Mouse (Mus musculus) gastrocnemius, adult 8-10 months (tissue): ENCODE measurements around the gene Smcr8. TPM values are rescaled to one million over a fixed set of nuclear protein-coding genes. Genes with fewer than 3 reads are reported as not detected.
"Not testable (repeated sequence)": the region's sequence is repeated elsewhere in the genome, so short reads cannot be mapped to it uniquely, and the experiment has no call there.

Experiments
- DNase-seq, 2 experiments: peaks; one replicate each; pipeline ENCODE4 v3.0.0; 2022; ENCODE audit warnings: low spot score in 2 of 2
- total RNA-seq, 4 experiments: library from RNA; stranded (reverse); gene quantifications; 2 replicates each; pipeline ENCODE4 v1.2.4; 2022

Smcr8 gene
- total RNA-seq, 4 experiments from 2014 or later = 16.7 to 22.3 (median 19.7) TPM

DNA sequence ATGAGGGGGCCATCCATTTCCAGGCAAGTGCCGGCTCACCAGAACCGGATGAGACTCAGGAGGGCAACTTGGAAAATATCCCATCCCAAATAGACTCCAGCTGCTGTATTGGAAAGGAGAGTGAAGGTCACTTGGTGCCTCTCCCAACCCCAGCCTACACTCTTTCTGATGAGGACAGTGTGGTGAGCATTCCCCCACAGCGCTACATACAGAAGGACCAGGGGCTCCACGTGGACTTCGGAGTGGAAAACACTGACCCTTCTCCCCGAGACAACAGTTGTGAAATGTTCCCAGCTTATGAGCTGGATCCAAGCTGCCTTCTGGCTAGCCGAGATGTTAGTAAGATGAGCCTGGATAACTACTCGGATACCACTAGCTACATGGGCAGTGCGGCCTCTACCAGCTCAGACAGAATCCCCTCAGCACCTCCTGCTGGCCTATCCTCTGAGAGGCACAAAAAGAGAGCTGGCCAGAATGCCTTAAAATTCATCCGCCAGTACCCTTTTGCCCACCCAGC, 2.4 kb downstream of the Smcr8 start:
- no peak for DNase-seq

DNA sequence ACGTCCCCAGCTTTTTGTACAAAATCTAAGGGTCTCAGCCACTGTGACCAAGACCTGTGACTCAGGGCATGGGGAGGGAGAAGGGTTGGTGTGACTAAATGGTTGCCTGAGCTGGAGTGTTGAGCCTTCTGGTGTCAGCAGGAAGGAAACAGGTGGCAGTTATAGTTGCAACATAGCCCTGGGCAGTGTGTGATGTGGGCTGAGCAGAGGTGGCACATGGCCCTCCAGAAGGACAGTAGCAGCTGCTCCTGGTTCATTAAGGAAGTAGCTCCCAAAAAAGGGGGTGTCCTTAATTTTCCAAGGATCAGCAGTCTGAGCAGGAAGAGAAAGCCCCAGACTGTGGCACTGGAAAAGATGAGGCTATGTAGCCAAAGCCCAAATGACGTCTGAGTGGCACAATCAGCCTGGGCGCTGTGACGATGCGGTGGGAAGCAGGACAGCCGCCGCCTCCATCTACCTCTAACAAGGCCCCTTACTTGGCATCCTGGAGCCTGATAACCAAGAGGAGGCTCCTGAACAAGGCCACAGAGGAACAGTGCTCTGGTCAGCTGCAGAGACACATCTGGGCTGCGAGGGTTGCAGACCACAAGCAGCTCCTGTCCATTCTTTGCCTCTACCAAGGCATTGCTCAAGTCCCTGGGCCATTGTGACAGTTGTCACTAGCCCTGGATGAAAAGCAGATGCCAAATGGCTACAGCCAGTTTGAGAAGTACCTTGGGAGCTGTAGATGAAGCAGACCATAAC, 7.0 kb downstream of the Smcr8 start:
- DNase-seq = no peak

DNA sequence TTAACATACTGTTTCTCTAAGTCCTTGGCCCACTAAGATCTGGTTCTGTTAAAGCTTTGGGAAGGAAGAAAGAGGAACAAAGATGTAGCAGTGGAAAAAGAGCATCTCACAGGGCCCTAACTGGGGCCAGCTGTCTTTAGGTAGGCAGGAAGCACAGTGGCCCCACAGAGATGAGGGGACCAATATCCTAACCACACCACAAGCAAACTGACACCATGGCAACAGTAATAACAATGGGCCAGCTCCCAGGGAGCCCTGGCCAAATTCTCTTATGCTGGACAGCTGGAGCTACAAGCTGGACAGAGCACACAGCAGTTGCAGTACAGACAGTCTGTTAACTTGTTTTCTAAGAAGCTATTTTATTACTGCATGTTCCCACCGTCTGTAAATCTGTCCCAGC, 10.3 kb downstream of the Smcr8 start:
- peak; percentile 44 to 47 for DNase-seq

DNA sequence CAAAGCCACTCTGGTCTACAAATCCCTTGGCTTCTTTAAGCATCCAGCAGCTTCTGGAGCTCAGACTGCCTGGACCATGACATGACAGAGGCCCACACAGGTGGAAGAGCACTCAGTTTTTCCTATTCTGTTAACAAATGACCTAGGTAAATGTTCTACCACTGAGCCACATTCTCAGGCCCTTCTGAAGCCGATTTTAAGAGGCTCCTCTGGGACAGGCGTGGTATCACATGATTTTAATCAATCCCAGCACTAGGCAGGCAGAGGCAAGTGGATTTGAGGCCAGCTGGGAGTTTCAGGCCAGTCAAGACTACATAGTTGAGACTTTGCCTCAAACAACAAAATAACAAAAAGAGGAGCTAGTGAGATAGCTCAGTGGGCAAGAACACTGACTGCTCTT, 13.1 kb downstream of the Smcr8 start:
- no peak for DNase-seq

DNA sequence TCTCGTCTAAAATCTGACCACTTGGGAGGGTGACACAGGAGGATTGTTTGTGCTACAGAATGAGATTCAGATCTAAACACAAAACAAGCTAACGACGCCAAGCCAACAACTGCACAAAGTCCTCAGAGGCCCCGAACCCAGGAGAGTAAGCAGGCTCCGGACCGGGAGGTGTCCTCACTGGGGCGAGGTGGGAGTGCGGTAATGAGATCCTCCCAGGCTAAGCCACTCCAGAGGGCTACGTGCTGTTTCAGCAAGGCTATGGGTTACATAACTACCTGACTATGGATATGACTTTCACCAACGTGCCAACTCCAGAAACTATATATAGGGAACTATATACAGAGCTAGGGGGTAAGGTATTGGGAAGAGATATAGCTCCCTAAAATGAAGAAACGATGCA, 19.0 kb downstream of the Smcr8 start:
- DNase-seq = peak in 1 of 2 experiments; percentile 34

DNA sequence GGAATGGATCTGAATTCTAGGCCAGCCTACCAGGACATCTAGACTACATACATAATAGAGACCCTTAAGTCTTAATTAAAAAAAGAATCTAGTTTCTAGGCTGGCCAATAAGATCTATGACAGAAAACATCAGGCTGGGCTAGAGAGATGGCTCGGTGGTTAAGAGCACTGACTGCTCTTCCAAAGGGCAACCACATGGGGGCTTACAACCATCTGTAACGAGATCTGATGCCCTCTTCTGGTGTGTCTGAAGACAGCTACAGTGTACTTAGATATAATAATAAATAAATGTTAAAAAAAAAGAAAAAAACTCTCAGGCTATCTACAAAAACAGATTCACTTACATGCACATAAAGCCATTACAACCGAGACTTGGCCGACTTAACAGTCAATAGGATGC, 22.7 kb downstream of the Smcr8 start:
- DNase-seq = no peak

DNA sequence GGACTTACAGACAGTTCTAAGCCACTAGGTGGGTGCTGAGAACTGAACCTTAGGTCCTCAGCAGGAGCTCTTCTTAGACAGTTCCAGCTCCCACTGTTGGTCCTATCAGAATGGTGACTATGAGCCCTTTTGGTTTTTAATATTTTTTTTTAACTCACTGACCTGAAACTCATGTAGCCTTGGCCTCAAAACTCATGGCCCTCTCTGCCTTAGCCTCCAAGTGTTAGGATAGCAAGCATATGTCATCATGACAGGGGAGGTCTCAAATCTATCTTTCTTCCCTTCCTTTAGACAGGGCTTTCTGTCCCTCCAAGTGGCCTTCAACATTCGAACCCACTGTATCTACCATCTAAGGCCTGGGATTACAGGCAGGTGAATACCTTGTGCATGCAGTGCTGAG, 23.6 kb downstream of the Smcr8 start:
- no peak for DNase-seq

DNA sequence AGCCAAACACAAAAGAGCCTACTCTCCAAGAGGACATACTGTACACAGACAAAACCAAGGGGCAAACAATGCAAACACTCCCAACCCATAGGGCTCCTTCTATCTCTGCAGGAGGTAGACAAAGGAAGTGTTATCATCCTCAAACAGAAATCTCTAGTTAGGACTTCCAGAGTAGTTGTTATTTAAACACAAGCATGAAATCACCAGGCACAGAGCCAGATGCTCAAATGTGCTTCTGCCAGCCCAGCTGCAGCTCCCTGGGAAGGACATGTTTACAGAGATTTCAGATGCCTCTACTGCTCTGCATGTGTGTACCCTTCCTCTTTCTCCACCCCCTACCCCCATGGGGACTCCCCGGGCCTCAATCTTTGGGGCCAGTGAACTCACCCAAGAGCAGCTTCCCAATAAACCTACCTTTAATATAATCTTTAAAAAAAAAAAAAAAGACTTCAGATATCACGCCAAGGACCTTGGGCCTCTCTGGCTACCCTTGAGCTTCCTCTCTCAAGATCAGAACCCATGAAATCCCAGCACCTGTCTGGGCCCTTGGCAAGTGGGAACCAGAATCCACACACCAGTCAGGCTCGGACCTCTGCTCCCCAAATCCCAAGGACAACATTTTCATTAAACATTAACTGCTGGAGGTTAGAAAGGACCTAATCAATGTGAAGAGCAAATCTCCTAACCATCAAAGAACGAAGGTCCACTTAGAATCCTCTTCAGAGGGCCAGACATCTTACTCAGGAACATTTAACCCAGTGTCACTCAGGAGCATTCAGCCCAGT, 31.2 kb downstream of the Smcr8 start:
- DNase-seq = peak in 1 of 2 experiments; percentile 15

DNA sequence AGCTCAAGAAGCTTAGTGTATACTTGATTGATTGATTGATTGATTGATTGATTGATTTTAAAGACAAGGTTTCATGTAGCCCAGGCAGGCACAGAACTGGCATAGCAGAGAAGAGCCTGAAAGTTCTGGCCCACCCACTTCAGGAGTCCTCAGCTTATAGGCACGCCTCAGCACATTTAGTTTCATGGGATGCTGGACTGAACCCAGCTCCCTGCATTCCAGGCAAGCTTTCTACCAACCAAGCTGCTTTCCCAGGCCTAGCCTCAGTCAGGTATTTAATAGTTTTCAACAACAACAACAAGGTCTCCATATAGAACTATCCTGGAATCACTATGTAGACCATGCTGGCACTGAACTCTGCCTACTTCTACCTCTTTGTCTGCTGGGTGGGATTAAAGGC, 32.2 kb downstream of the Smcr8 start:
- DNase-seq = no peak

DNA sequence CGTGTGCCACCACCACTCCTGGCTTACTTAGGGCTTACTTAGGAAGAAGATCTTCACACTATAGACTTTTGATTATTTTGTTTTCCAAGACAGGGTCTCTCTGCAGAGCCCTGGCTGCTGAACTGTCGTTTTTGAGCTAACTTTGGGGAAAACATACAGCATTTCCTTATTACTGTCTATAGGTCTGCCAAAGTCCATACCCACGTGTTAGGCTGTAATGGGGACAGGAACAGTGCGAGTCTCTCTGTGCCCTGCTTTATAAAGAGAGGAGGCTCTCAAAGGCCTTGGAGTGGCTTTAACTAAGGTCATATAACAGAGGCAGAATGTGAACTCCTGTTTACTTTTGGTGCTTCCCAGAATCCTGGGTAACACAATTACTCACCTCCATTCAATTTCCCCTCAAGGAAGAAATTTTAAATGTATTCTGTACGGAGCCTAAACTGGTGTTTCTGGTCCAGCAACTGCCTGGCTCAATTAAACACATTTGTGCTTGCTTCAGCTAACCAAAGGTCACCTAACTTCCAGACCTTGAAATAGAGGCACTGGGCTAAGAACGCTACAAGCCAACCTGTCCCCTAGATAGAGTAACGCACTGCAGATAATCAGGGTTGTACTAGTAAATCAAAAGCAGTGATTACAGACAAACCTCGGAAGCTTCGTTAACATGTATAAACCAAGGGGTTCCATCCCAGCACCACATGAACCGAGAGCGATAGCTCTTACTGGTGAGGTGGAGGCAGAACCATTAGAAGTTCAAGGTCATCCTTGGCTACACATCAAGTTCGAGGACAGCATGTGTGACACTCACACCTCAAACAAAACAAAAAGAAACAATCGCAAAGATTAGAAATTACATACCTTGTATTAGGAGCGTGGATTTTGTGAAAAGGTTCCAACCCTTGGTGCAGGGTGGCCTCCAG, 33.0 kb downstream of the Smcr8 start:
- no peak for DNase-seq

DNA sequence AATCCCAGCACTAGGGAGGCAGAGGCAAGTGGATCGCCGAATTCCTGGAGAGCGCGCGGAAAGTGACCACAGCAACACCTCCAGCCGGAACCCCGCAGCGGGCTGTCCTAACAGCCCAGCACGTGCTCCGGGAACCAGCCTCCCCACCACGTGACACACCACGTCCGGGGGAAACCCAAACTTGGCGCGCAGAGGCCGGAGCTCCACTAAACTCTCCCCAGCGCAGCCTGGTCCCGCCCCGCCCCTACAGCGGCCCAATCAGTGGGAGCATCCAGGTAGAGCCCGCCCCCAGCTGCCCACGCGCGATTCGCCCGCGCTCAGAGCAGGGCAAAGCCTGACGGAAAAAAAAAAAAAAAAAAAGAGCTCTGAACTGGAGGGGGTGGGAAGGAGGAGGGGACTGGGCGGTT, 33.7 kb downstream of the Smcr8 start:
- DNase-seq = peak; percentile 88 to 94

DNA sequence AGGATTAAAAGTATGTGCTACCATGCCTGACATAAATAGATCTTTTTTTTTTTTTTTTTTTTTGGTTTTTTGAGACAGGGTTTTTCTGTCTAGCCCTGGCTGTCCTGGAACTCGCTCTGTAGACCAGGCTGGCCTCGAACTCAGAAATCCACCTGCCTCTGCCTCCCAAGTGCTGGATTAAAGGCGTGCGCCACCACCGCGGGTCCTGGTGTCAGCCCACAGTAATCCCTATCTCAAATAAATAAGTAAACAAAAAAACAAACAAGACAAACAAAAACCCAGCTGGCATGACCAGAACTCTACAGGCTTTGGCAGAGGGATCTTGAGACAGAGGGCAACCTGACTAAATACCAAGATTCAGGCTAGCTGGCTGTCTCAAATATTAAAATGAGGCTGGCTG, 34.3 kb downstream of the Smcr8 start, which contains the start of gene Shmt1:
TSS of gene Shmt1 (minus strand) at position 101 of the 400 bp plus-strand sequence.
- not testable (repeated sequence) for DNase-seq

DNA sequence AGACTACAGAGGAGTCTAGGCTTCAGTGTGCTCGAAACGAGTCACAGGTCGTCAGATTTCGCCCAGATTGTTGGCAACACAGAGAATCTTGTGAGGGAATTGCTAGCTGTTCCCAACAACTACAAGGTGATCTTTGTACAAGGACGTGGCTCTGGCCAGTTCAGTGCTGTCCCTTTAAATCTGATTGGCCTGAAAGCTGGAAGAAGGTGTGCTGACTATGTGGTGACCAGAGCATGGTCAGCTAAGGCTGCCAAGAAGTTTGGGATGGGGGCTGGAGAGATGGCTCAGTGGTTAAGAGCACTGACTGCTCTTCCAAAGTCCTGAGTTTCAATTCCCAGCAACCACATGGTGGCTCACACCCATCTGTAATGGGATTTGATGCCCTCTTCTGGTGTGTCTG, 39.1 kb downstream of the Smcr8 start:
- no peak for DNase-seq

DNA sequence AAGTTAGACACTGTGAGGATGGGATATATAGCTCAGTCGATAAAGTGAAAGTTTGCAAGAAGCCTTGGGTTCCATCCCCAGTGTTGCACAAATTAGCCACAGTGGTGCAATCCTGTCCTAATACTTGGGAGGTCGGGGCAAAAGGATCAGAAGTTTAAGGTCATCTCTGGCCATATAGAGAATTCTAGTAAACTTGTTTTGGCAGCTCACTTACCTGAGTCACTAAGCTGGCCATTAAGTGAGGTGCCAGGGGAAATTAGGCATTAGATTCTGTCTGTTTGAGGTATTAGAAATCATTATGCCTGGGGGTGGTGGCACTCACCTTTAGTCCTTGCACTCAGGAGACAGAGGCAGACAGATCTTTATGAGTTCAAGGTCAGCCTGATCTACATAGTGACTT, 46.4 kb downstream of the Smcr8 start:
- DNase-seq = no peak

DNA sequence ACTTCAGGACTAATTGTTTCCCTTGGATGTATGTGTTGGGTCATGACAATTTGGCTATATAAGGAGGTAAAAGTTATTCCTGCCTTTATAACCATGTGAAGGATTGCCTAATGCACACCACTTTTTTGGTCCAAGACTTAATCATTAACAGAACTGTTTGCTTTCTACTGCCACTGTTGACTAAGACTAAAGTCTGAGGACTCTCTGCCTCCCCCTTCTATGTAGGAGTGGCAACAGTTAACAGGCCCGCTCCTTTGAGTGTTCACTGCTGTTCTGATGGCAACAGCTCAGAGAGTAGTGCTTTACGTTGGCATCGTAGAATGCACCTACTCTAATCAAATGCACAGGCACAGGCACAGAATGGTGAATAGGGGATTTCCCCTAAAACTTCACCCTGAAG, 47.9 kb downstream of the Smcr8 start:
- DNase-seq = no peak

DNA sequence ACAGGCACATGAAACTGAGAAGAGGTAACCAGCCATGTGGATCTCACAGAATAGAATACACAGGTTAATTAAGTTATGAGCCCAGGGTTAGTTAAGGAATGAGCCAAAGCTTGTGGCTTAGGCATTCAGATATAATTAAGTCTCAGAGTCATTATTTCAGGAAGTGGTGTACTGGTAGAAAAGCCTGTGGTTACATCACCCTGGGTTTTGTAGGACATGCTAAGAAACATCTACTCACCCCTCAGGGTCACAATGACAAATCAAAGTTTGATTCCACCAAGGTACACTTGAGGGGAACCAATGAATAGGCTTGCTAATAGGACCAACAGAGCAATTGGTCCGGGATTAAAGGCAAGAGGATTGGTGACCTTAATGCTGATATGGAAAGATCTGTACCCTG, 49.4 kb downstream of the Smcr8 start:
- no peak for DNase-seq

DNA sequence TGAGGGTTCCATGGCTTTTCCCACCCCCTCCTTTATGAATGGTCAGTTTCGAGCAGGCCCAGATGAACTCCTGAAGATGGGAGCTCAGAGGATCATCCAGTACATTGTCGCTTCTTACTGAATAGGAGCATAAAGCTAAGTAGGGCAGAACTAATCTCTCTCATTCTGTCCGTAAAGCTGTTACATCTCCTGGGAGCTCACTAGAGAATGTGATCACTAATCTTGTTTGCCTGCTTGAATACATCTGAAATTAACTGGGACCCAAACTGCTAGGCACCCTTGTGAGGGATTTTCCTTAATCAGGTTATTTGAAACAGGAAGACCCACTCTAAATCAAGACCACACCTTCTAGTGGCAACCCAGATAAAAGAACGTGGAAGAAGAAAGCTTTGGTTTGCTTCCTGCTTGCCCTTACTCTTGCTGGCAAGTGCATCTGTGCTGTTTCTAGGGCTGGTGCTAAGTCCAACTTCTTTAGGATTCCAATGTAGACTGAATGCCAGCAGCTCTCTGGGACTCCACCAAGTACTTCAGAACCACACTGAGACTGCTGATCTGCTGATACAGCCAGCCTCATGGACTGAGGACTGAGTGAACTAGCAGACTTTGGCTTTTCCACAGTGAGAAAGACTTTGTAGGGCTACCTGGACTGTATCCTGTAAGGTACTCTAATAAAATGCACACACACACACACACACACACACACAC, 50.1 kb downstream of the Smcr8 start:
- DNase-seq = no peak

DNA sequence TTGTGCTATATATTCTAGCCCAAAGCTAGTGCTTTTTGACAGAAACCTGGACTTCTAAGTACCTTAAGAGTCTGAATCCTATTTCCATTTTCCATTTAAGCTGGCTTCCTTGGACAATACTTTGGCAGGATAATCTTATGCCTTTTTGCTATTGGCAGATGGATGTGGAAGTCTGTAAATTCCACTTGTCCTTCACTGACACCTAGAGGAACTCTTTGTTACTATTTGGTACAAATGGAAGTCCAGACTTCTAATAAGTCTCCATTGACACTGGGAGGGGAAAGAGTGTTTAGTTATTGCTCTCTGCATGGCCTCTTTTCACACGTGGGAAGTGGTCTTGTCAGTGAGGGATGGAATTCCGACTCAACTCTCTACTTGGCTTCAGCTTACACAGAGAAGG, 51.6 kb downstream of the Smcr8 start:
- DNase-seq = no peak

DNA sequence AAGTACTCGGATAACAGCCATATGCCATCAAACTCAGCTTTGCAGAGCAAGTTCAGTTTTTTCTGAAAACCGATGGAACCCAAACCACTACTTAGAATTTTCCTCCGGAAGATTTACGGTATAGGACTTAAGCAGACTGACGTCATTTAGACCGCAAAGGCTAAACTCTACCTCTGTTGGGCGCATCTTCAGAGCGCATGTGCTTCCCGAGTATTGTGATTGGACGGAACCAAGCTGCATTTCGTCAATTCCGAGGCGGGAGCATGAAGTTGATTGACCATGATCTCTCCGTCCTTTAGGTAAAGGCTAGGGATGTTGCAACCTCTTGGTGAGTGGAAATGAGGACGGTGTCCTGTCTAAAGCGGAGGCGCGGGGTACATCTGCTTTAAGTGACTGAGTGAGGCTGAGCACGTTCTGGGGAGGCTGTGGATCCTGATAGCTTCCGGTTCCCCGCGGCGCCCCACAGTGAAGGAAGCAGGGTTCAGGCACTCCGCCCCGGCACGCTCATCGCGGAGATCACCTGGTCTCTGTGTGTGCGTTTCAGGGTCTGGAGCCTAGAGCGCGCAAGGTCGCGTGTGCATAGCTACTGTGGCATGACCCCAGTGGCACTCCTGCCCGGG, 53.2 kb downstream of the Smcr8 start, which contains the start of gene Dhrs7b:
TSS of gene Dhrs7b (plus strand) at position 199 of the 620 bp plus-strand sequence.
- DNase-seq = peak; percentile 57 to 72

DNA sequence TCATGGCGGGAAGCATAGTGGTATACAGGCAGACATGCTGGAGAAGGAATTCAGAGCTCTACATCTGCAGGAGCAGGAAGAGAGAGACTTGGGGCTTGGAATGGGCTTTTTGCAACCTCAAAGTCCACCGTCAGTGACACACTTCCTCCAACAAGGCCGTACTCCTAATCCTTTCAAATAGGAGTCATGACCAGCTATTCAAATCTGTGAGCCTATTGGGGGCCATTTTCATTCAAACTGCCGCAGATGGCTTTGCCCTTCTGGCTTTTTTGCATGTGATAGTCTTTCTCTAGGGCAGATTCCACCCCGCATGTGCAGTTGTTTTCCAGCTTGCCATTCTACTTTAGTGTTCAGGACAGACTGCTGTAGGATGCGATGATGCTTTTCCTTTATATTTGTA, 59.6 kb downstream of the Smcr8 start:
- no peak for DNase-seq
